In genomic region chr2:59446671-59447070, GRCm38 (mm10) we compare ENCODE assay signal across 21 mouse cellular contexts. TPM values are rescaled to one million over a fixed set of nuclear protein-coding genes. Genes with fewer than 3 reads are reported as not detected.
DNase-seq lines count a peak whose midpoint lies in the region; ATAC-seq and TF ChIP-seq lines count a peak whose summit lies in the region.
"Had no signal": no experiment of that assay in that cellular context is flagged by ENCODE, and none has a peak within 500 bp of the region (broad histone marks: within the 10 kb centered on the region; RNA-seq: fewer than 3 reads in every experiment).

No protein-coding gene starts in this region.

- DNase-seq in hindbrain, postnatal 0 days (ENCODE audit: low spot score): peak; percentile 71
- no peak for DNase-seq in hindbrain, embryonic 10.5 days (ENCODE audit: low spot score)
- DNase-seq in Muller cell, postnatal 12 days (ENCODE audit: inconsistent ontology term): peak; percentile 43
- peak; percentile 94 to 96 for DNase-seq in cerebellum, postnatal 14 days
- DNase-seq in frontal cortex, postnatal 10 days (ENCODE audit: low spot score in 2 of 2): no peak
- DNase-seq in frontal cortex, postnatal 14 days (ENCODE audit: low spot score in 2 of 2): no peak
- DNase-seq: adrenal gland, postnatal 14 days; heart, adult 18-20 months; kidney, adult 2 months; kidney, postnatal 4 days; layer of hippocampus, postnatal 36 days; right cerebral cortex, adult 18-20 months had no signal

- ATAC-seq in hindbrain, postnatal 0 days: peak; percentile 83
- peak; percentile 93 for ATAC-seq in cerebellum, adult (ENCODE audit: insufficient number of reproducible peaks, low FRiP score, low TSS enrichment)
- ATAC-seq: lung, postnatal 0 days had no signal

- no peaks in the 10 kb centered on the region for H3K36me3 ChIP-seq in hindbrain, postnatal 0 days (ENCODE audit: insufficient read depth, low read length)
- no peaks in the 10 kb centered on the region for H3K36me3 ChIP-seq in hindbrain, embryonic 10.5 days
- H3K36me3 ChIP-seq: hindbrain, embryonic 13.5 days; limb, embryonic 10.5 days had no signal

- 0 out of 2 replicates have a peak, but pooled peaks cover 3% of the 10 kb centered on the region for H3K4me1 ChIP-seq in hindbrain, postnatal 0 days (ENCODE audit: insufficient read depth, low read length)
- no peaks in the 10 kb centered on the region for H3K4me1 ChIP-seq in hindbrain, embryonic 10.5 days (replicated peaks)
- H3K4me1 ChIP-seq: hindbrain, embryonic 13.5 days; limb, embryonic 10.5 days; megakaryocyte, embryonic 14.5 days had no signal

- no peak for TF ChIP-seq CTCF in hindbrain, postnatal 0 days (IDR thresholded peaks at IDR 0.05; ENCODE audit: low read depth)

- no peak overlapping the region for H3K4me3 ChIP-seq in hindbrain, postnatal 0 days (ENCODE audit: low read length)
- H3K4me3 ChIP-seq in hindbrain, embryonic 10.5 days: no peak overlapping the region
- H3K4me3 ChIP-seq: hindbrain, embryonic 13.5 days; limb, embryonic 10.5 days; megakaryocyte, embryonic 14.5 days had no signal

- H3K9me3 ChIP-seq in hindbrain, postnatal 0 days (ENCODE audit: low read length): no peaks in the 10 kb centered on the region
- H3K9me3 ChIP-seq in hindbrain, embryonic 10.5 days: no peaks in the 10 kb centered on the region
- H3K9me3 ChIP-seq: hindbrain, embryonic 13.5 days; limb, embryonic 10.5 days; megakaryocyte, embryonic 14.5 days had no signal

- H3K9ac ChIP-seq in hindbrain, postnatal 0 days (replicated peaks; ENCODE audit: low read length): no peak overlapping the region
- H3K9ac ChIP-seq: hindbrain, embryonic 13.5 days; liver, embryonic 14.5 days had no signal

- H3K27ac ChIP-seq in hindbrain, postnatal 0 days: no peak overlapping the region
- no peak overlapping the region for H3K27ac ChIP-seq in hindbrain, embryonic 10.5 days
- H3K27ac ChIP-seq: hindbrain, embryonic 13.5 days; limb, embryonic 10.5 days; liver, embryonic 14.5 days had no signal

- no peak overlapping the region for H3K4me2 ChIP-seq in hindbrain, postnatal 0 days (ENCODE audit: low read depth, low read length)
- H3K4me2 ChIP-seq: hindbrain, embryonic 13.5 days had no signal

- no peaks in the 10 kb centered on the region for H3K27me3 ChIP-seq in hindbrain, postnatal 0 days (ENCODE audit: insufficient read depth, low read length)
- H3K27me3 ChIP-seq in hindbrain, embryonic 10.5 days (ENCODE audit: insufficient read depth, poor library complexity, severe bottlenecking): no peaks in the 10 kb centered on the region
- H3K27me3 ChIP-seq: hindbrain, embryonic 13.5 days; megakaryocyte, embryonic 14.5 days had no signal

- 39% methylated on average over 6 of the region's 6 CpGs for WGBS in hindbrain, postnatal 0 days
- WGBS in hindbrain, embryonic 10.5 days: 74% methylated on average over 6 of the region's 6 CpGs

RNA-seq across cellular contexts. Expression of gene Dapl1, which starts 37.8 kb away (rescaled TPM):
- total RNA-seq in hindbrain, postnatal 0 days (2014; rRNA removed): 6.8 TPM in 1 of 2 replicates, not detected in the other
- polyA plus RNA-seq in hindbrain, postnatal 0 days (2015; fragmentation: Nextera tagmentation; extraction: Ambion mirVana): 5.6 and 5.9 TPM in 2 replicates
- polyA plus RNA-seq in hindbrain, embryonic 10.5 days (2016; fragmentation: Nextera tagmentation; extraction: Ambion mirVana): 1.4 and 1.6 TPM in 2 replicates
- total RNA-seq: adrenal gland, postnatal 14 days; ES-E14; gastrocnemius, adult 18-20 months; layer of hippocampus, postnatal 36 days had no signal
- polyA plus RNA-seq: hindbrain, embryonic 13.5 days; liver, embryonic 14.5 days; neural tube, embryonic 14.5 days had no signal

Comparison
In these comparisons a context has a peak if more than half of its experiments do, and no peak if none do; other contexts are left out.
1. DNase-seq: peak in hindbrain, postnatal 0 days (single experiment), Muller cell, postnatal 12 days (single experiment) and cerebellum, postnatal 14 days (2 of 2); none in hindbrain, embryonic 10.5 days (single experiment), frontal cortex, postnatal 10 days (0 of 2) and frontal cortex, postnatal 14 days (0 of 2).